Mouse (Mus musculus): Measurements from ENCODE around the gene Armc5.

Gene Armc5

GRCm38 (mm10) chr7:128236856-128237592, at the start of gene Armc5:
Gene Armc5 (plus strand): TSS chr7:128237342.
- peak; percentile 93 for DNase-seq (ENCODE audit: low spot score)

- no peak for DNase-seq (ENCODE audit: low spot score)
Observed at GRCm38 (mm10) chr7:128201607-128202006, 35.5 kb upstream of the Armc5 start.

GRCm38 (mm10) chr7:128203071-128203470, 34.1 kb upstream of the Armc5 start:
- DNase-seq (ENCODE audit: low spot score): no peak

GRCm38 (mm10) chr7:128204179-128204578, 33.0 kb upstream of the Armc5 start:
- no peak for DNase-seq (ENCODE audit: low spot score)

- no peak for DNase-seq (ENCODE audit: low spot score)
Observed at GRCm38 (mm10) chr7:128205695-128206094, 31.4 kb upstream of the Armc5 start.

GRCm38 (mm10) chr7:128206152-128206551, 31.0 kb upstream of the Armc5 start, which contains the start of gene Cox6a2:
Gene Cox6a2 (minus strand): TSS chr7:128206387.
- no peak for DNase-seq (ENCODE audit: low spot score)

DNA sequence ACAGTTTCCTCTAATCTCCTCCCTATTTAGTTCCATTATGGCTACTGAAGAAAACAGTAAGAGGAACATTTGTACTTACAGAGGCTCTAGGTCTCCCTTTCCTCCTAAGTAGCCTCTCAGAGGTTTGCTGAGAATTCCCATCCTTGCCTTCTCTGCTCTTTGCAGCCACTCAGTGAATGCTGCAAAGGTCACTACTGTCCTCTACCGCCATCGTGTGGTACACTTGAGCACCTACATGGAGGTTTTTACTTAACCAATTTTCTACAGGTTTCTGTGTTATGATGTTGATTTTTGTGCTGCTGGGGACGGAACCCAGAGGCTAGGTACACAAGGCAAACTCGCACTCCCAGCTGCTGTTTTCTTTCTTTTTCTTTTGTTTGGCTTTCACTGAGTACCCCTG, 29.0 kb upstream of the Armc5 start:
- peak; percentile 90 for DNase-seq (ENCODE audit: low spot score)

- DNase-seq (ENCODE audit: low spot score): no peak
Observed at GRCm38 (mm10) chr7:128209826-128210225, 27.3 kb upstream of the Armc5 start.

DNA sequence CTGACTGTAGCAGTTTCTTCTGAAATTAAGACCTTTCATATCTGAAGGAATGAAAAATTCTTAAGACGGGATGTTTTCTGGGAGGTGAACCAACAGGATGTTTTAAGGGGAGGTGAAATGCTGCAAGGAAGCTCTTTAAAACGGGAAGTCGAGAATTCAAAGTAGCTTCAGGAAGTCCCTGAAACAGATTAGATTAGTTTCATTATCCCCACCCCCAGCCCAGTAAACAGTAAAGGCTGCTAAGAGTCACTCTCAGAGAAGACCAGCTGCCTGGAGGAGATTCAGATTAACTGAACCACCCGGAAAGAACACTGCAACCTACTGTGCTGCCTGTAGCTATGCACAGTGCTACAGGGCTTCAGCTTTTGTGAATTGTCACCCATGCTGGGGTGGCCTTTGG, 17.2 kb upstream of the Armc5 start:
- no peak for DNase-seq (ENCODE audit: low spot score)

DNA sequence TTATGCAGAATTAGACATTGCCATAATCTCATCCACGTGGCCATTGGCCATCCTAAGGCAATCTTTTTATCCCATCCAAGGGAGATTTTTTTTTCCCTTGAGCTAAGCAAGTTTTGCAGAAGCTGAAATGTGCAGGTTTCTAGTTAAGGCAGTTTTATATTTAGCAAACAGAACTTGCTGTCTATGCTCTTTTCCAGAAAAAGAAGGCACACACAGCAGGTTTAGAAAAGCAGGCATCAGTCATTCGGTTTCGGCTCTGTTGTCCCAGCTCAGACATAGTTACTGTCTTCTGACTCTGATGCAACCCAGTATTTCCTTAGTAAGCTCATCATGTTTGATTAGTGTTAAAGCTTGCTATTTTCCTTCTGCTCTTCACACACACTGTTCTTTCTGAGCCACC, 16.2 kb upstream of the Armc5 start:
- DNase-seq (ENCODE audit: low spot score): no peak

DNA sequence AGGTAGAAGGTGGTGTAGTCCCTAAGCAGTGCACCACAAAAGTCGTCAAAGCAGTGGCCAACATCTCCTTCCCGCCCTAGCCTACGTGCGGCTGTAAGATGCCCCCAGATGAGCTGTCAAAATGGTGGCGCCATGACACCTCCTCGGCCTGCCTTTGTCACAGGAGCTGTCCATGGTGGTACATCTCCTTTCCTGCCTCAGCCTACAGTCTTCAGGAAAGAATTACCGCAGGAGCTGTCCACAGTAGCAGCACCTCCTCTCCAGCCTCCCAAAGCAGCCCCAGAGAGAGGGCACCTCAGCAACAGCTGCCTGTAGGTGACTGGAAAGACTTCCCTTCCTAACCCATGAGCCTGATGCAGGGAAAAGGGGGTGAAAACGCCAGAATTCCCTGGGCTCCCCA, 5.4 kb upstream of the Armc5 start:
- no peak for DNase-seq (ENCODE audit: low spot score)

DNA sequence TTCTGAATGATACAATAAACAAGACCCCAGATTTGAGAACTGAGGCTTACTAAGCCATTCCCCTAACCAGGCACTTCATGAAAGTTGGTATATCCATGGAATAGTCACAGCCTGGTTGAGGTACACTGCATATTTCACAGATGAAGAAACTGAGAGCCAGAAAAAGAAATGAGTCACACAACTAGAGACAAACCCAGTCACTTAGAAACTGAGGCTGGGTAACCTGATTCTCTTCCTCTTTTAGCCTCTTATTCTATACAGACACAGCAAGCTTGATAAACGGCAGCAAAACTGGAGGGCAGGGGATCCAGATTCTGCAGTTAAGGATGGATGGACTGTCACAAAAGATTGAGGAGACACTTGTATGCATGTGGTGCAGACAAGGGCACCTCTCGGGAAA, 2.3 kb upstream of the Armc5 start:
- DNase-seq (ENCODE audit: low spot score): no peak

- no peak for DNase-seq (ENCODE audit: low spot score)
Observed at GRCm38 (mm10) chr7:128235481-128235880, 1.7 kb upstream of the Armc5 start.

DNA sequence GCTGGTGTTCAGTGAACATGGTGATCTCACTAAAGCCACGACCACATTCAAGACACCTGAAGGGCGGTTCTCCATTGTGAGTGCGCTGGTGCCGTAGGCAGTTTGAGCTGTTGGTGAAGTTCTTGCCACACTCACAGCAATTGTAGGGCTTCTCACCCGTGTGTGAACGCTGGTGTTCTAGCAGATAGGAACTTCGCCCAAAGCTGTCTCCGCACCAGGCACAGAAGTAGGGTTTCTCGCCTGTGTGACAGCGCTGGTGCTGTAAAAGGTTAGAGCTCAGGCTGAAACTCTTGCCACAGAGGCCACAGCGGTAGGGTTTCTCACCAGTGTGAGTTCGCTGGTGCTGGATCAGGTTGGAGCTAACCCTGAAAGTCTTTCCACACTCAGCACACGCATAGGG, 716 bp upstream of the Armc5 start:
- DNase-seq (ENCODE audit: low spot score): no peak

DNA sequence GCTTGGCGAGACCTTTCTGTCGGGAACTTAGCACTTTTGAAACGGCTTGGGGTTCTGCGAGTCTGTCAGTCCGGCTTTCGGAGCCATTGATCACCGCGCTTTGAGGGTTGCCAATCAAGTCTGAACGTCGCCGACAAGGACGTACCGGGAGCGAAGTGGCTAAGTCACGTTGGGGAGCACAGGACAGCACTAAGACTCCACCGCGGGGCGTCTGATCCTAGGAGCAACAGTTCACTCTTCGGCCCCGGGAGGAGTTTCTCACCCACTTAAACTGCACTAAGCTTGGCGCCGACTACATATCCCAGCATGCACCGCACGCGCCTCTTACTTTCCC, 418 bp downstream of the Armc5 start:
- DNase-seq (ENCODE audit: low spot score): no peak

DNA sequence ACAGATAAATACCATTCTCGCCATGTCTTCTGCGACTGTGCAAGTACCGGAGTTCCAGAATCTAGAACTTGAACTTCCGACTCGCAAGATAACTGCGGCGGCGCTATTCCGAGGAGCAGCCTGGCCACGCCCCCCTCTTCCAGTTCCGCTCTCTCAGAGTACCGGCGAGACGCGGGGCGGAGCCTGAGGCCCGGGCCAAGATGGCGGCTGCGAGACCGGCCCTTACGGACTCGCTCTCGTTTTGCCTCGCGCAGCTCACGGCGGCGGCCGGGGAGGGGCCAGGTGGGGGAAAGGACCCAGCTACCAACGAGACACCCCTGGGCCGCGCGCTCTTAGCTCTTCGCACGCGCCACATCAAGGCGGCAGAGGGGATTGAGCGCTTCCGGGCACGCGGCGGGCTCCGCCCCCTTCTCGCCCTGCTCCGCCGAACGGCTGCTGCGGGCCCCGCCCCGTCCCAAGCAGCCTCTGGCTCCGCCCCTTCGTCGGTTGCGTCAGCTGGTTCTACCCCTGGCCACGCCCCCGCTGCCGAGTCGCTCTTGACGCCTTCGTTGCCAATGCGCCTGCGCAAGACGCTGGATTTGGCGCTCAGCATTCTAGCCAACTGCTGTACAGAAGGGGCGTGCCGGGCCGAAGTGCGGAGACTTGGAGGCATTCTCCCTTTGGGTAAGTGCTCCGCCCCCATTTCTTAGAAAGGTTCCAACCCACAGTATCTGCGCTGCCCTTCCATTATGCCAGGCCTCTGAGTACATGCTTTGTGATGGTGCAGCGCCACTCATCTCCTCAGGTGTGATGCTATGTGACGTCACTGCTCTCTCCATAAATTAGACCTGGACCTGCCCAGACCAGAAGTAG, 1.0 kb downstream of the Armc5 start, which contains the start of gene 9130023H24Rik:
TSS of gene 9130023H24Rik (minus strand) at position 105 of the 852 bp plus-strand sequence.
- peak; percentile 100 for DNase-seq (ENCODE audit: low spot score)

- DNase-seq (ENCODE audit: low spot score): peak; percentile 72
Observed at GRCm38 (mm10) chr7:128238991-128239390, 1.8 kb downstream of the Armc5 start.

DNA sequence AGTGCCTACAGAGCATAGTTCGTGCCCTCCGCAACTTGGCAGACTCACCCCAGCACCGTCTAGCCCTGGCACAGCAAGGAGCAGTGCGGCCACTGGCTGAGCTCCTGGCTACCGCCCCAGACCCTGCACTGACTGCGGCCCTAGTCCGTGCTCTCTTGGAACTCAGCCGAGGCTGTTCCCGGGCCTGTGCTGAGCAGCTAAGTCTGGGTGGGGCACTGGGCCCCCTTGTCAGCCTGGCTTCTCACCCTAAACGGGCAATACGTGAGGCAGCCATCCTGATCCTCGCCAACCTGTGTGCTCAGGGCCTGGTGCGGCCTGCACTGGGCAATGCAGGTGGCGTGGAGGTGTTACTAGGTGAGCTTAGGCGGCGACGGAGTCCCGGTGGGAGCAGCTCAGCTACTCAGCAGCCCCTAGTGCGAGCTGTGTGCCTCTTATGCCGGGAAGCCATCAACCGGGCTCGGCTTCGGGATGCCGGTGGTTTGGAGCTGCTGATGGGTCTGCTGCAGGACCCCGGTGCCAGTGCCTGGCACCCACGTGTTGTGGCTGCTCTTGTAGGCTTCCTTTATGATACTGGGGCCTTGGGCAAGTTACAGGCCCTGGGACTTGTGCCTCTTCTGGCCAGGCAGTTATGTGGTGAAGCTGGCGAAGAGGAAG, 3.1 kb downstream of the Armc5 start:
- no peak for DNase-seq (ENCODE audit: low spot score)

GRCm38 (mm10) chr7:128242331-128242730, 5.2 kb downstream of the Armc5 start:
- no peak for DNase-seq (ENCODE audit: low spot score)

- DNase-seq (ENCODE audit: low spot score): no peak
Observed at GRCm38 (mm10) chr7:128243921-128244320, 6.8 kb downstream of the Armc5 start.

GRCm38 (mm10) chr7:128244410-128245025, 7.4 kb downstream of the Armc5 start:
- no peak for DNase-seq (ENCODE audit: low spot score)

- no peak for DNase-seq (ENCODE audit: low spot score)
Observed at GRCm38 (mm10) chr7:128245547-128245946, 8.4 kb downstream of the Armc5 start.
